Mouse (Mus musculus): ENCODE data around the gene Bace1.
"Not testable (repeated sequence)": the region's sequence is repeated elsewhere in the genome, so short reads cannot be mapped to it uniquely, and the experiment has no call there.

Bace1 gene

DNA sequence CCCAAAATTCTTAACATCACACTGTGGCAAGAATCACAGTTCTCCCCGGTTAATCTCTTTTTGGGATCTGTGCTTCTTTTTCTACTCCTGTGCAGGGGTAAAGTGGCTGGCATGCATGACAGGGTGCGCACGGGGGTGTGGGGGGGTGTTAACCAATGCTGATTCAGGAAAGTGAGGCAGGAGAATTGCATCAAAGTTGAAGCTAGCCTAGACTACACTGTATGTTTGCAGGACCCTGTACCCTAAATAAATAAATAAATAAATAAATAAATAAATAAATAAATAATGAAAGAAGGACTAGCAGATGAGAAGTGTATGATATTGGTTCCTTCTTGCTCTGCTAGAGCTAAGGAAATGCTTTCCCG is 329 bp upstream of the Bace1 start:
- no peak for DNase-seq (ENCODE audit: low spot score in 2 of 2)

DNA sequence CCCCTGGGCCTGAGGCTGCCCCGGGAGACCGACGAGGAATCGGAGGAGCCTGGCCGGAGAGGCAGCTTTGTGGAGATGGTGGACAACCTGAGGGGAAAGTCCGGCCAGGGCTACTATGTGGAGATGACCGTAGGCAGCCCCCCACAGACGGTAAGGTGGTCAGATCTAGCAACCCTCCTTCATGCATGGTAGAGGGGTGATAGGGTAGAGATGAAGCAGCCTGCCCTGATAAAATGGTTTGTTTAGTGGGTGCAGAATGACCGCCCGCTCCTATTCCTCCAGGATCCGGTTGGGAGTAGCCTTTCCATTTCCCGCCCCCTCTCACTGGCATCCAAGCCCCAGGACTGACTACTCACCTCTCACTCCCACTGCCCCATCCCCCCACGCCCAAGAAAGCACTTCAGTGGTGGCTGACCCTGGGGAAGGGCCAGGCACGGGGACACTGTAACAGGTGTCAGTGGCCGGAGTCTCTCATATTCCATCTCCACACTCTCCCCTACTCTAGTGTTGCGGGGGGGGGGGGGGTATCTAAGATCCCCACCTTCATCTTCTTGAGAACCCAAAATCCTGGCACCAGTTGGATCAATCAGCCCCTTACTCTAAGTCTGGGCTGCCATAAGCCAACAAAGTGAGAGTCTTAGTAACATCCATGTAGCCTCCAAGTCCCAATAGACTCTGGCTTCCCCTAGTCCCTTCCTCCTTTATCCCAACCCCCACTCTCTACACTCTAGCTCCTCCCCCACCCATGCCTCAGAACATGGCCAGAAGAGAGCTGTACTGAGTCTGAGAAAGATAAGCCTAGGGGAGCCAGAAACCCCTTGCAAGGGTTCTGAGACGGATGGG is 980 bp downstream of the Bace1 start:
- DNase-seq (ENCODE audit: low spot score in 2 of 2) = no peak

DNA sequence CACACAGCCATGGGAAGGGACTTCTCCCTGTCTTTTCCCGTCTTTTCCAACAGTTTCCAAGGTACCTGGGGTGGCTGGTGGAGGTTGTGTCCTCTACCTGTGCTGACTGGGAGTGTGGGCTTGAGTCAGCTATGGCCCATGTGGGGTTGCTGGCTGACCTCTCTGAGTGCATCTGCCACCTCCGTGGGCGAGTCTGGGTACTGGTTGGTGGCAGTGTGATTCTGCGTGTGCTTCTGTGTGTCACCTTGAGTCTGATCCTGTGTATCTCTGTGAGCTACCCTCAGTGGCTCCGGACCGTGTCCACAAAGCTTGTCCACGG is 1.6 kb downstream of the Bace1 start:
- DNase-seq (ENCODE audit: low spot score in 2 of 2) = no peak

DNA sequence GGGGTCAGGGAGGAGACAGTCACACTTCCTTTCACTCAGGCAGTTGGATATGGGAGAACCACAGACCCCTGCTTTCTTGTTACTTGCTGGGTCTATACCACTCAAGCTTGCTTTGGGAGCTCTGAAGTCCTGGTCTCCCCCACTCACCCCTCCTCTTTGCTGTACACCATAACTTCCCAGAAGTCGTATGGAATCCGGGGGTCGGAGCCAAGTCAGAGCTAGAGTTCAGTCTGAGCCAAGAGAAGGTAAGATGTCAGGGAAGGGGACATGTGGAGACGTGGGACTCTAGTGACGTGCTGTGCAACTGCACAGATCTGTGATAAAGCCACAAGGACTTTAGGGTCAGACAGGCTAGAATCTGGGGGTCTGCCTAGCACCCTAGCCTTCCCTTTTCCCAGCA is 2.0 kb downstream of the Bace1 start:
- no peak for DNase-seq (ENCODE audit: low spot score in 2 of 2)

DNA sequence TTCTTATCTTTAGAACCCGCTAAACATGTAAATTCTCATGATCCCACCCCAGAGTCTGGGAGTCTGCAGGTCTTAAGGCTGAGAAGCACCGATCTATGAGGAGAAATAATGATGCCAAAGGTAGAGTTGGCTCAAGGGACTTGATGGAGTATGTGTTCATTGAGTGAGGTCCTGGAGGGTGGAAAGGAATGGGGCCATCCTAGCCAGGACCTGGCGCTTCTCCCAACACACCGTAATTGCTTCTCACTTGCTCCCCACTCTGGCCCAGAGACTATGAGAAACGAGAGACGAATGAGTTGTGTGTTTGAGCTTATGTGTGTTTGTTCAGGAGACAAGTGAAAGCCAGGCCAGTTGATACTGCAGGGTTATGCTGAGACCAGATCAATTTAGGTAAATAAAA is 3.1 kb downstream of the Bace1 start:
- no peak for DNase-seq (ENCODE audit: low spot score in 2 of 2)

DNA sequence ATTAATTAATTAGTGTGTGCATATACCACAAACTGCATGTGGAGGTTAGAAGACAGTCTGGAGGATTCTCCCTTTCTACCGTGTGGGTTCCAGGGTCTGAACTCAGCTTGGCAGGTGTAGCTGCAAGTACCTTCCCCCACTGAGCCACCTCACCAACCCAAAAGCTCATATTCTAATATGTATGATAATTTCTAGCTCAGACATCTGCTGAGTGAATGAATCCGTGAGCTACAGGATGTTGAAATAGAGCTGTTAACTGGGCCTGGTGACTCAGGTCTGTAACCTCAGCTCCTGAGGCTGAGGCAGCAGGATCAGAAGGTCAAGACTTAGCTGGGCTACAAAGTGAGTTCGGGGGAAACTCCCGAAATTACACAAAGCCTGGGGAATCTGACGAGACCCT is 4.6 kb downstream of the Bace1 start:
- DNase-seq (ENCODE audit: low spot score in 2 of 2) = no peak

DNA sequence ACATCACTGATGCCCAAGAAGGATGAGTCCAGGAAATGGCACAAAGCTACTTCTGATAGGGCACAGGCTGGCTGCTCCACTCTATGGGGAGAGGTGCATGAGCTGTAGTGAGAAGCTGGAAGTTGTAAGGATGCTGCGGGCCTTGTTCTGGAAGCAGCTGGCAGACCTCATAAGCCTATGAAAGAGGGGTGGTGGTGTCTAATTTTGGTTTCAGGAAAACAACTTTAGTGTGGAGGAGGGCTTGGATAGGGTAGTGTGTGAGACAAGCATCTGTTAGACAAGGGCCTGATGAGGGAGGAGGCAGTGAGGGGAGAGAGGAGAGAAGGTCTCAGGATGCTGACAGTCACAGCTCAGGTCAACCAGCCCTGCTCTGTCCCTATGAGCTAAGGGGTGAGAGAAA is 5.4 kb downstream of the Bace1 start:
- DNase-seq (ENCODE audit: low spot score in 2 of 2) = no peak

DNA sequence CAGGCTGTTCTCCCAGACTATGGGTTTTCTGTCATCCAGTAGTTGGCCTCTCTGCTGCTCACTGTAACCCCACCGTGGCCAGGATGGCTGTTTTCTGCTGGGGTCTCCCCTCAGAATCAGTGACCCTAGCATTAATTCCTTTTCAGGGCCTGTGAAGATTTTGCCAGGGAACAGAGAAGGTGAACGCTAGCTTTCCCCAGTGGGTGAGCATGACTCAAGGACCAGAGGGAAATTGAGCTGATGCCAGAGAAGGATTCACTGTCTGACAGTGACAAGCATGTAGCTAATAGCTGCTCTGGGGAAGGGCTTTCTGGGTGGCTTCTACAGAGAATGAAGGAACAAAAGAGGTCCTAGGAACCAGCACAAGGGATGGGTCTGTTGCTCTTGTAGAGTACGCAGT is 7.2 kb downstream of the Bace1 start:
- DNase-seq (ENCODE audit: low spot score in 2 of 2) = no peak

DNA sequence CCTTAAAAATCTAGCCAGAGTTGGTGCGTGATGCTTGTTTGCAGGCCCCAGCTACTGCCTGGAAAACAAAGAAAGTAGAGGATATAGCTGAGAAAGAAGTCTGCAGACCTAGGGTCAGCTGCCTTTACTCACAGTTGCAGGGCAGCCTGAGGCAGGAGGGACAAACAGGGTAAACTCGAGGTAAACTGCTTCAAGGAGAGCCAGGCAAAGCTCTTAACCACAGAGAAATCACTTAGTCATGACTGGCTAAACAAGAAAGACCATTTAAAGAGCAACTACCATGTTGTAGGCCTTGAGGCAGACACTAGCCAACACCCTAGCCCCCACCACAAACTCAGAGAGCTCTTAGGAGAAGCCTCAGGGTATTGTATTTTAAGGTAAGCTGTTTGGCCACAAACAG is 7.8 kb downstream of the Bace1 start:
- DNase-seq (ENCODE audit: low spot score in 2 of 2) = not testable (repeated sequence)

DNA sequence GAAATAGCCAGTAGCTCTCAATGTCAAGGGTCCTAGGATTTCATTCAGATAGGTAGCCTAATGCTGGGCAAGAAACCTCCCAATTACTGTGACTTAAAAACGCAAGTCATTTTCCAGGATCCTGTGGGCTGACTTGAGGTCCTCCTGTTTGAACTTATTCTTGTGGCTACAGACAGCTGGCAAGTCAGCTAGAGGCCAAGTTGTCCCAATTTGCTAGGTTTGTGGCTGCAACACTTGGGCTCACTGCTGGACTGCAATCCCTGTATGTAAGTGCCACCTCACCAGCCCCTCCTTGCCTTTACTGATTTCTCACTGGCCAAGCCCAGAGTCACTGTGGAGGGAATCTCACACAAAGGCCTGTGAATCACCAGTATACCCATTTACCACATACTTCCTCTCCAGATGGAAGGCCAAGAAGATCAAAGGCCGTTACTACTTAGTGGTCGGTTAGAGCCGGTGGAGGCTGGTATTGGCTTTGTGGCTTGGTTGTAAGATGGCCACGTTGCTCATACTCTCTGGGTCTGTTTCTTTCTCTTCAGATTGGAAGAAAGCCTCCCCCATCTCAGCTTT is 8.6 kb downstream of the Bace1 start:
- no peak for DNase-seq (ENCODE audit: low spot score in 2 of 2)

DNA sequence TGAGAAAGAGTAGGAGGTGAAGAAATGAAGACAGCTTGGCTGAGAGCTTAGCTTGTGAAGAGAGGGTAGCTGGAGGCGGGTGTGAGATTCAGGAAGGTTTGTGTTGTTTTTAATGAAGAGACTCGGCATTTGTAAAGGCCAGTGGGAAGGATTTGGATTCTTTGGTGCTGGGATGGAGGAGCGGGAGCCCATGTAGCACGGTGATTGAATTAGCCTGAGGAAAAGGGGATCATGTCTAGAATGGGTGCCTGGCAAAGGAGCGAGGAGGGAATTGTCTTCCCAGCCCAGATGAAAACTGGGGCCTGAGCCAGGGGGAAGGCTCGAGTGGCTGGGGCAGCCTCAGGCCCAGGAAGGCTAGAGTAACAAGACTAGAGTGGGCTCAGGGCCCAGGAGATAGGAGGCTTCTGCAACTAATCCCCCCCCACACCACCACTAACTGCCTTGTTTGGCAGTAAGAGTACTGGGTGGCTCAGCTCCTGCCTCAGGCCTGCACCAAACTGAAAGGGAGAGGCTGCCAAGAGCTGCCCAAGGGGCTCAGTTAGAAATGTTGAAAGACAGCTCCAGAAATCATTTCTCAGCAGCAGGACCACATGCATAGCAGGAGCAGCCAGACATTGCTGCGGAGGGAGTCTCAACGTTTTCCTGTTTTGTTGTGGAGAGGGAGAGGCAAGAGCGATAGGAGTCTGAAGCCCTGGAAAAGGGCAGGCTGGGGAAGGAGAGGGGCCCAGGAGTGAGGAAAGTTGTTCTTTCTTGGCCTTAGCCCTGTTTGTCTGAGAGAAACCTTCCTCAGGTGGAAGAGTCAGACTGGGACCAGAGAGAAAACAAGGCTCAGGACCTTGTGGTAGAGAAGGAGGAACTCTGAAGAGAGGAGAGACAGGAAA is 11.4 kb downstream of the Bace1 start:
- no peak for DNase-seq (ENCODE audit: low spot score in 2 of 2)

DNA sequence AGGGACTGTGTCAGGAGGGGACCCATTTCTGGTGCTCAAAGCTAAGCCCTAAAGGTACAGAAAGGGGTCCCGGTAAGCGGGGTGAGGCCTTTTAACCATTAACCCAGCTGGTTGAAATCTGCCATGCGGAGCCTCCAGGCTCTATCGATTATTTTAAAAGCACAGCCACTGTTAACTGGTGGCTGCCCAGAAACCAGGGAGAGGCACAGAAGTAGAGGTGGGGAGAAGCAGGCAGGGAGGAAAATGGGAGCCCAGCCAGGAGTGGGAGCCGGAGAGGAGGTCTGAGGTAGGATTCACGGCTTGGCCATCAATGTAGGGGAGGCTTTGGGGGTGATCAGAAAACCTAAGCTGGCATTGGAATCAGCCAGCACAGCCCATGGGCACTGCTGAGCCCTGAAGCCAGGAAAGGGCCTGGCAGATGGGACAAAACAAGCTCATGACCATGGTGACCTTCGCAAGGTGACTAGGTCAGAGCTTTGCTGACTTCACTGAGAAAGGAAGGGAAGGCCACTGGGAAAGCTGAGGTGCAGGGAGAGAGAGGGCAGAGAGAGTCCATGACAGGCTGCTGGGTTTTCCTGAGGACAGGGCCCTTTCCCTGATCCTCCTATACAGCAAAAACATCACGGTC is 12.3 kb downstream of the Bace1 start:
- no peak for DNase-seq (ENCODE audit: low spot score in 2 of 2)

DNA sequence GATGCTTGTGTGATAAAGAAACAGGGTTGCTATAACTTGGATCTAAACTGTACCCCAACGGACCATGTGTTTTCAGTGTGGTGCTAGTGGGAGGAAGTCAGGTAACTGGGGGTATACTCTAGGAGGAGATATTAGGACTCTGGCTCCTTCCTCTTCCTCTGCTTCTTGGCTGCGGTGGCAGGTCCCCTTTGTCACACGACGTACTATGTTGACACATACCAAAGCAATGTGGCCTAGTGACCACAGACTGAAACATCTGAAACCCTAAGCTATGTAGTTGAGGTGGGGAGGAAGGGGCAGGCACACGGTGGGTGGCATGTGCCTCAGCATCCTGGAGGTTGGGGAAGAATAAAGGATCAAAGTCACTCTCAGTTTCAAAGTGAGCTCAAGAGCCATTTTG is 12.9 kb downstream of the Bace1 start:
- no peak for DNase-seq (ENCODE audit: low spot score in 2 of 2)

DNA sequence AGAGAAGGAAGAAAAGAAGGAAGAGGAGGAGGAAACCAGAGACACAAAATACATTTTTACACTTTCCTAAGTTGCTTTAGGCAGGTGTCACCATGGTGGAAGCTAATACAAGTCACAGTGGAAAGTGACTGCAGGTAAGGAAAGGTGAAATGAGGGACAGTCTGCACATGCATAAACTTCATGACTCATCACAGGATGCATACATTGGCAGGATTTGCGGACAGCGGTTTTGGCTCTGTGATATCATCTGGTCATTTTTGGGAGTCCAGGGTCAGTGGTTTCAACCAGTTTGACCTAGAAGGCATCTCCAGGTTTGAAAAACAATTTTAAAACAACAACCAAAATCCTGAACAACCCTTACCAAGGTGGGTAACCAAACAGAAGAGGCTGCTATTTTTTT is 13.4 kb downstream of the Bace1 start:
- DNase-seq (ENCODE audit: low spot score in 2 of 2) = no peak

DNA sequence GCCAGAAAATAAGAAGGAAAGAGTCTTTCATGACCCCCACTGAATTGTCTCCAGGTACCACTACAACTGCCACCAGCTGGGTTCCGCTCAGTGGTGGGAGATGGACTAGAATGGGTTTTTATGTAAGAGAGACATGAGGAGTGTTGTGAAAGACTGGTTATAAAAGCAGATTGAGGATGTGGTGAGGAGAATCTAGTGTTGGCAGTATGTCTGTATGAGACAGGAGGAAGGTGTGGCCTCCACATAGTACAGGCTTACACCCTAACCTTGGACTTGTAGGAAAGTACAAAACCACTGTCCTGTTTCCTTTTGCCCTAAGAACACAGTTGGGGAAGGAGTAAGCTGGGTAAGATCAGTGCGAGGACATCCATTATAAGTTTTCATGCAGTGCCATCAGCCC is 15.3 kb downstream of the Bace1 start:
- no peak for DNase-seq (ENCODE audit: low spot score in 2 of 2)

DNA sequence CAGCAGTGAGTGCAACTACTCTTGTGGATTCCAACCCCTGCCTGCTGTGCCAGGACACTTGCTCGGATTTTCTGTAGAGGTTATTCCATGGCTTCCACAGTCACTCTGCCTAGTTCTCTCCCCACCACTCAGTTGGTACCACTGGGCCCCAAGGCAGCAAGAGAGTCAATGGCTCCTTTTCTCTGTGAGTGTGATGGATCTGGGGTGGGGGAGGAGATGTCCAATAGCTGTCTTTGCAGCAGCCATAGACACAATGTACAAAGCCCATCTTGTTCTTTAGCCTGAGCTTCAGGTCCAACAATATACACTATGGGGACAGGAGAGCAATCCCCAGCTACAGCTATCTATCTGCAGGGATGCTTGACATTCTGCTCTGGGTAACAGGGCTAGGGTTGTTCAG is 15.8 kb downstream of the Bace1 start:
- no peak for DNase-seq (ENCODE audit: low spot score in 2 of 2)

DNA sequence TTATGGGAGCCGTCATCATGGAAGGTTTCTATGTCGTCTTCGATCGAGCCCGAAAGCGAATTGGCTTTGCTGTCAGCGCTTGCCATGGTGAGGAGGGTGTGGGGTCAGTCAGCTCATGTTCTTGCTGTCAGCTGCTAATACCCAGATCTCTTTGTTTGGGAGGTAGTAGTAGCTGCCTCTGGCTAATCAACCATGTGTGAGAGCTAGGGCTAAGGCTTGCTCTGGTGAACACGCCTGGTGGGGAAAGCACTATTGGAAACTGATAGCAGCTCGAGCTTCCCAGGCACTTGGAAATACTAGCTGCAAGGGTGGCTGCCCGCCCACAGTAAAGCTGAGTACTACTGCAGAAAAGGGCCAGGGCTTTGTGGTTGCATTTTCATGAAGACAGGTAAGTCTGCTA is 21.0 kb downstream of the Bace1 start:
- DNase-seq (ENCODE audit: low spot score in 2 of 2) = no peak

DNA sequence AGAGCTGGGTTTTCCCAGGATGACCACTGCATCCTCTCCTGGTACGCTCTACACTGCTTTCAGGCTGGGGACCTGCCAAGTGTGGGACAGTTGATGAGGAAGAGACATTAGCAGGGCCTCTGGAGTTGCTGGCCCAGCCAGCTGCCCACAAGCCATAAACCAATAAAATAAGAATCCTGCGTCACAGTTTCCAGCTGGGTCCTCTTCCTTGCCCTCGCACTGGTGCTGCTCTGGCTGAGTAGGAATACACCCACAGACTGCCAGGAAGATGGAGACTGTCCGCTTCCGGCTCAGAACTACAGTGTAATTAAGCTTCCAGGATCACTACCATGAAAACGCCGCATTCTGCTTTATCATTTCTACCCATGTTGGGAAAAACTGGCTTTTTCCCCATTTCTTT is 23.4 kb downstream of the Bace1 start:
- no peak for DNase-seq (ENCODE audit: low spot score in 2 of 2)

DNA sequence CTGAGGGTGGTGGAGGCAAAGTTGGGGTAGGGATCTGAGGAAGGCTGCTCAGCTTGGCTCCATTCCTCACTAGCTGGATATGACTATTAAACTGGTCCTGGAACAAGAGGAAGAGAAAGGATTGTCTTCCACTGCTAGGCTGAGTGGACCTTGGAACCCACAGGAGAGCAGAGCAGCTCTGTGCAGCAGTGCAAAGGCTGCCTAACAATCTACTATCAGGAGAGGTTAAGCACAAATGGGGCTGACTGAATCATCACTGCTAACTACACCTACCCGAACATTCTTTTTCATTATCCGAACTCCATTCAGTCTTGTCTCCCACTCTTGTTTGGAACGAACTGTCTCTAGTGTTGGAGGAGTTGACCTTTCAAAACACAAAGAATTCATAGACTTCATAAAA is 30.8 kb downstream of the Bace1 start:
- DNase-seq (ENCODE audit: low spot score in 2 of 2) = no peak

DNA sequence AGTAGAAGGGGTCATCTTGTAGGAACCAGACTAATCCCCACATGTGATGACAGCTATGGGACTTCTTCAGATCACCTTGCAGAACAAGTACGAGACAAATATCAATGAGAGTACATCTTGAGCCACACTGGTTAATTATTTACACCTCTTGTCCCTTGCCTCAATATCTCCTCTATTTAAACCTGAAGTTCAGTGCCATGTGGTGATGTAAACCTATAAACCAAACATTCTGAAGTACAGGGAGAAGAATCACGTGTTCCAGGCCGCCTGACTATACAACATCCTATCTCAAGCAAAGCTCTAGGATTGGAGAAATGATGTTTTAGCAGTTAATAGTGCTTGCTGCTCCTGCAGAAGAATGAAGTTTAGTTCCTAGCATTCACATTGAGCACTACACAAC is 31.9 kb downstream of the Bace1 start:
- DNase-seq (ENCODE audit: low spot score in 2 of 2) = no peak

DNA sequence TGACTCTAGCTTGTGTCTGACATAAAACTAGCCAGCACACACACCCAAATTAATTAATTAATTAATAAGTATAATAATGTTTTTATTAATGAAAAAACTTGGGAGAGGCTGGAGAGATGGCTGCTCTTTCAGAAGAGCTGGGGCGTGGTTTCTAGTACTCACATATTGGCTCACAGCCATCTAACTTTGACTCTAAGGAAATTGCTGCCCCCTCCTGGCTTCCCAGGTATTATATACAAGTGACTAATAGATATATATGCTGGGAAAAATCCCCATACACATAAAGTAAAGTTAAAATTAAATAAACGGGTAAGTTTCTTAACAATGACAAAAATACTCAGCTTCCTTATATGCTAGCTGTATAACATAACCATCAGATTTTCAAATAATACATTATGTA is 39.5 kb downstream of the Bace1 start:
- DNase-seq (ENCODE audit: low spot score in 2 of 2) = peak in 1 of 2 experiments; percentile 39

DNA sequence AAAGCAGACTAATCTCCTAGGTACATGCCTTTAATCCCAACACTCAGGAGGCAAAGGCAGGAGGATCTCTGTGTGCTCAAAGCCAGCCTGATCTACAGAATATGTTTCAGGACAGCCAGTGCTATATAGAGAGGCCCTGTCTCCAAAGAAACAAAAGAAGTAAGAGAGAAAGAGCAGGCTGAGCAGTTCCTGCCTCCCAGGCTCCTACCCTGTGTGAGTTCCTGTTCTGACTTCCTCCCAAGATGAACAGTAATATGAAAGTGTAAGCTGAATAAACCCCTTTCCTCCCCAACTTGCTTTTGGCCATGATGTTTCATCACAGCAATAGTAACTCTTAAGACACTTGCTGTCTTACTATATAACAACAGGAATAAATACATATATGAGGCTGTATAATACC is 55.3 kb downstream of the Bace1 start:
- DNase-seq (ENCODE audit: low spot score in 2 of 2) = no peak

DNA sequence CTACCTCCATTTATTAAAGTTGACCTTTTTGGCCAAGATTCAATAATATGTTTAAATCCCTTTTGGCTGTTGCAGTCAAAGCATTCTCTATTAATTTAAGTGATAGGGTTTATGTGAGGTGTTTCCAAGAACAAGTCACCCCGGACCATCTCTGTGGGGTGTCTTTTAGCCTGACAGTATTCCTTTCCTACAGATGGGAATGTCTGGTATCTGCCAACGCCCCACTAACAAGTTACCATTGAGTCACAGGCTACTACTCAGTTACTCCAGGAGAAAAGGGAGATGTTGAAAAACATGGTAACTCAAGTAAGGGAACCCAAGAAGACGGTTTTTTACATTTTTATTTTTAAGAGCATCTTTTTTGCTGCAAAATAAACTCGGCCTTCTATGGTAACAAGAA is 66.8 kb downstream of the Bace1 start:
- DNase-seq (ENCODE audit: low spot score in 2 of 2) = no peak

Measured in spleen, postnatal 10 days (tissue).